Mouse (Mus musculus) thymus, adult 2 months (tissue): ENCODE measurements at regions not wholly inside any gene's neighbourhood (a gene's known extent, or its start where the extent isn't known, plus 50 kb on each side); places are given as distances from the start of the nearest gene placed in this dataset.

Experiments
- CTCF ChIP-seq: fragments of 200-500 bp; IDR thresholded peaks from 2 replicates; pipeline ENCODE4 v1.5.1; 2012; ENCODE audit warnings: mild to moderate bottlenecking, control low read depth, low read length, moderate library complexity, borderline replicate concordance; ENCODE audit not compliant: control insufficient read depth, poor library complexity, insufficient read depth; ENCODE audit errors: extremely low read depth
- POLR2A ChIP-seq: fragments of 200-500 bp; IDR thresholded peaks from 2 replicates; pipeline ENCODE4 v1.6.1; 2012; ENCODE audit warnings: mild to moderate bottlenecking, low read length, control low read depth, moderate library complexity; ENCODE audit not compliant: control insufficient read depth, poor library complexity, insufficient read depth; ENCODE audit errors: extremely low read depth

- TF ChIP-seq CTCF (no peak), POLR2A (no peak)
Observed at GRCm38 (mm10) chr8:116243493-116243892, 261.3 kb upstream of the Dynlrb2 start.
